Mouse (Mus musculus): Measurements from ENCODE around the gene Klc2.

- TF ChIP-seq CTCF (IDR thresholded peaks at IDR 0.05; ENCODE audit: borderline replicate concordance, control insufficient read depth, extremely low read depth, insufficient read depth, low read length, poor library complexity) (no peak), POLR2A (IDR thresholded peaks at IDR 0.05; ENCODE audit: control insufficient read depth, extremely low read depth, insufficient read depth, low read length, poor library complexity) (no peak)
Measured at GRCm38 (mm10) chr19:5083961-5084833, 34.2 kb downstream of the Klc2 start.

Data from thymus, adult 2 months (tissue).